In the genomic region with DNA sequence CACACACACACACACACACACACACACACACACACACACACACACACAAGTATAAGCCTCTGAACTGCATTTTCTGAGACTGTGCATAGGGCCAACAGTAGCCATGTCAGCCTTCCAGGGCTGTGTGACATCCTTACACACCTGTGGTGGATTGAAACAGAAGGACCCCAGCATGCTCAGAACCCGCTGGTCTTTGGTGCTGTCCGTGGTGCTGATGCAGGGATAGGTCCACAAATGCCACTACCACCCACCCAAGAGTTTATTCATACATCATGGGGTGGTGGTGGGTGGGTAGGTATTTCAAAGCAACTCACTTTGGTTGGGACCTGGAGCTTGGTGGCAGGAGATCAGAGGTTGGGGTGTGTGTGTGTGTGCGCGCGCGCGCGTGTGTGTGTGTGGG, we compare ENCODE assay signal across 13 mouse cellular contexts. TPM values are rescaled to one million over a fixed set of nuclear protein-coding genes. Genes with fewer than 3 reads are reported as not detected.
DNase-seq lines count a peak whose midpoint lies in the region; ATAC-seq and TF ChIP-seq lines count a peak whose summit lies in the region.
"Had no signal": no experiment of that assay in that cellular context is flagged by ENCODE, and none has a peak within 500 bp of the region (broad histone marks: within the 10 kb centered on the region; RNA-seq: fewer than 3 reads in every experiment).

No protein-coding gene starts in this region.

- TF ChIP-seq EP300 in liver, postnatal 0 days (IDR thresholded peaks at IDR 0.05; ENCODE audit: low read depth) = no peak

- H3K9me3 ChIP-seq in liver, postnatal 0 days (ENCODE audit: low read length) = no peaks in the 10 kb centered on the region
- H3K9me3 ChIP-seq in liver, embryonic 12.5 days (replicated peaks) = no peaks in the 10 kb centered on the region
- H3K9me3 ChIP-seq: forebrain, embryonic 15.5 days; hindbrain, embryonic 15.5 days; liver, embryonic 13.5 days had no signal

- TF ChIP-seq CTCF in liver, postnatal 0 days (IDR thresholded peaks at IDR 0.05; ENCODE audit: low read depth) = no peak

- no peak overlapping the region for H3K4me3 ChIP-seq in liver, postnatal 0 days (ENCODE audit: low read depth, low read length)
- no peak overlapping the region for H3K4me3 ChIP-seq in liver, embryonic 12.5 days
- H3K4me3 ChIP-seq: forebrain, embryonic 15.5 days; liver, embryonic 13.5 days had no signal

- H3K27me3 ChIP-seq in liver, postnatal 0 days (ENCODE audit: insufficient read depth, low read length) = peaks cover 56% of the 10 kb centered on the region
- peaks cover 95% of the 10 kb centered on the region for H3K27me3 ChIP-seq in liver, embryonic 12.5 days (replicated peaks)

- no peak overlapping the region for H3K4me2 ChIP-seq in liver, postnatal 0 days (ENCODE audit: low read depth, low read length)
- no peak overlapping the region for H3K4me2 ChIP-seq in liver, embryonic 12.5 days
- H3K4me2 ChIP-seq: forebrain, embryonic 15.5 days; liver, embryonic 13.5 days had no signal

- no peak overlapping the region for H3K27ac ChIP-seq in liver, postnatal 0 days (ENCODE audit: low read depth)
- no peak overlapping the region for H3K27ac ChIP-seq in liver, embryonic 12.5 days
- H3K27ac ChIP-seq: forebrain, embryonic 15.5 days; hindbrain, embryonic 15.5 days; liver, embryonic 13.5 days had no signal

- no peak for ATAC-seq in liver, postnatal 0 days
- no peak for ATAC-seq in liver, embryonic 12.5 days
- ATAC-seq: forebrain, embryonic 15.5 days had no signal

- whole genome bisulfite sequencing in liver, postnatal 0 days (ENCODE audit: insufficient replicate concordance) = 0% methylated on average over 2 of the region's 8 CpGs
- WGBS in liver, embryonic 12.5 days (ENCODE audit: insufficient replicate concordance) = 0% methylated on average over 6 of the region's 8 CpGs

- H3K9ac ChIP-seq in liver, postnatal 0 days (replicated peaks) = no peak overlapping the region
- no peak overlapping the region for H3K9ac ChIP-seq in liver, embryonic 12.5 days
- H3K9ac ChIP-seq: forebrain, embryonic 15.5 days; liver, embryonic 13.5 days had no signal

- H3K36me3 ChIP-seq in liver, postnatal 0 days (replicated peaks; ENCODE audit: insufficient read depth, low read length) = no peaks in the 10 kb centered on the region
- no peaks in the 10 kb centered on the region for H3K36me3 ChIP-seq in liver, embryonic 12.5 days
- H3K36me3 ChIP-seq: forebrain, embryonic 15.5 days; hindbrain, embryonic 15.5 days; liver, embryonic 13.5 days had no signal

- no peaks in the 10 kb centered on the region for H3K4me1 ChIP-seq in liver, postnatal 0 days (ENCODE audit: insufficient read depth)
- H3K4me1 ChIP-seq in liver, embryonic 12.5 days = no peaks in the 10 kb centered on the region
- H3K4me1 ChIP-seq: liver, embryonic 13.5 days had no signal

- peak; percentile 69 for DNase-seq in adrenal gland, postnatal 10 days
- DNase-seq in adrenal gland, adult 8-10 months = no peak
- peak; percentile 57 for DNase-seq in liver, postnatal 0 days
- DNase-seq in ZHBTc4 (ENCODE audit: low read depth, low spot score) = peak; percentile 73
- DNase-seq in lung, postnatal 36 days = peak; percentile 27
- no peak for DNase-seq in cerebellum, postnatal 25 days
- DNase-seq in cerebellum, adult 9-11 months = no peak
- DNase-seq: liver, embryonic 13.5 days had no signal

RNA-seq across cellular contexts. Expression of a gene that starts 1.4 kb away (rescaled TPM):
- 1 to 10 TPM in 1 of 2 experiments, under 1 TPM in 1; 0.51 to 1.1 TPM for total RNA-seq in adrenal gland, postnatal 10 days (2021)
- total RNA-seq in adrenal gland, adult 8-10 months (2022) = 1 to 10 TPM in 3 of 4 experiments, under 1 TPM in 1; 0.56 to 2.1 (median 1.4) TPM
- not detected in 2 replicates for polyA plus RNA-seq in liver, postnatal 0 days (2015; fragmentation: Nextera tagmentation; extraction: Ambion mirVana)
- polyA plus RNA-seq in liver, embryonic 12.5 days (2016; fragmentation: Nextera tagmentation; extraction: Ambion mirVana) = not detected in 2 replicates
- total RNA-seq: neutrophil, adult 5-6 weeks had no signal
- polyA plus RNA-seq: C2C12; forebrain, embryonic 15.5 days; liver, embryonic 13.5 days had no signal

RNA-seq across cellular contexts. Expression of a gene that starts 6.3 kb away (rescaled TPM):
- under 1 TPM; 0.84 to 0.97 TPM for total RNA-seq in adrenal gland, postnatal 10 days (2021)
- 1 to 10 TPM in 3 of 4 experiments, under 1 TPM in 1; 0.93 to 6.3 (median 2.8) TPM for total RNA-seq in adrenal gland, adult 8-10 months (2022)
- 0.19 and 0.20 TPM in 2 replicates for polyA plus RNA-seq in liver, postnatal 0 days (2015; fragmentation: Nextera tagmentation; extraction: Ambion mirVana)
- polyA plus RNA-seq in liver, embryonic 12.5 days (2016; fragmentation: Nextera tagmentation; extraction: Ambion mirVana) = 0.29 and 0.36 TPM in 2 replicates
- total RNA-seq: neutrophil, adult 5-6 weeks had no signal
- polyA plus RNA-seq: C2C12 had no signal

RNA-seq across cellular contexts. Expression of a gene that starts 36.8 kb away (rescaled TPM):
- total RNA-seq in adrenal gland, postnatal 10 days (2021) = 1 to 10 TPM; 4.8 to 6.6 TPM
- 1 to 10 TPM; 4.2 to 6.2 (median 6.0) TPM for total RNA-seq in adrenal gland, adult 8-10 months (2022)
- polyA plus RNA-seq in liver, postnatal 0 days (2015; fragmentation: Nextera tagmentation; extraction: Ambion mirVana) = not detected in 2 replicates
- polyA plus RNA-seq in liver, embryonic 12.5 days (2016; fragmentation: Nextera tagmentation; extraction: Ambion mirVana) = not detected in 2 replicates
- total RNA-seq: neutrophil, adult 5-6 weeks had no signal
- polyA plus RNA-seq: liver, embryonic 13.5 days had no signal

RNA-seq across cellular contexts. Expression of a gene that starts 43.9 kb away (rescaled TPM):
- total RNA-seq in adrenal gland, postnatal 10 days (2021) = not detected
- under 1 TPM in 1 of 4 experiments, not detected in 3; 0.03 TPM for total RNA-seq in adrenal gland, adult 8-10 months (2022)
- not detected in 2 replicates for polyA plus RNA-seq in liver, postnatal 0 days (2015; fragmentation: Nextera tagmentation; extraction: Ambion mirVana)
- not detected in 2 replicates for polyA plus RNA-seq in liver, embryonic 12.5 days (2016; fragmentation: Nextera tagmentation; extraction: Ambion mirVana)
- total RNA-seq: neutrophil, adult 5-6 weeks had no signal
- polyA plus RNA-seq: C2C12; liver, embryonic 13.5 days had no signal

RNA-seq across cellular contexts. Expression of a gene that starts 60.0 kb away (rescaled TPM):
- under 1 TPM; 0.18 to 0.48 TPM for total RNA-seq in adrenal gland, postnatal 10 days (2021)
- total RNA-seq in adrenal gland, adult 8-10 months (2022) = under 1 TPM in 3 of 4 experiments, not detected in 1; 0.16 to 0.20 (median 0.18) TPM
- 1.1 TPM in 2 replicates for polyA plus RNA-seq in liver, postnatal 0 days (2015; fragmentation: Nextera tagmentation; extraction: Ambion mirVana)
- polyA plus RNA-seq in liver, embryonic 12.5 days (2016; fragmentation: Nextera tagmentation; extraction: Ambion mirVana) = 2.9 and 3.0 TPM in 2 replicates
- total RNA-seq: neutrophil, adult 5-6 weeks had no signal

Comparison
In these comparisons a context has a peak if more than half of its experiments do, and no peak if none do; other contexts are left out.
1. DNase-seq: peak in adrenal gland, postnatal 10 days (single experiment), liver, postnatal 0 days (single experiment), ZHBTc4 (single experiment) and lung, postnatal 36 days (single experiment); none in adrenal gland, adult 8-10 months (single experiment), cerebellum, postnatal 25 days (0 of 2) and cerebellum, adult 9-11 months (single experiment).